Mouse (Mus musculus) CD4-positive naive resting alpha-beta T cell, adult 57 days (primary cell): Measurements from ENCODE around the gene Cd247. TPM values are rescaled to one million over a fixed set of nuclear protein-coding genes. Genes with fewer than 3 reads are reported as not detected.

Experiments
- total RNA-seq: library from RNA; stranded (reverse); gene quantifications from one replicate; pipeline ENCODE4 v1.2.4, GENCODE M21; 2023

The Cd247 gene
- total RNA-seq = 444 TPM

DNA sequence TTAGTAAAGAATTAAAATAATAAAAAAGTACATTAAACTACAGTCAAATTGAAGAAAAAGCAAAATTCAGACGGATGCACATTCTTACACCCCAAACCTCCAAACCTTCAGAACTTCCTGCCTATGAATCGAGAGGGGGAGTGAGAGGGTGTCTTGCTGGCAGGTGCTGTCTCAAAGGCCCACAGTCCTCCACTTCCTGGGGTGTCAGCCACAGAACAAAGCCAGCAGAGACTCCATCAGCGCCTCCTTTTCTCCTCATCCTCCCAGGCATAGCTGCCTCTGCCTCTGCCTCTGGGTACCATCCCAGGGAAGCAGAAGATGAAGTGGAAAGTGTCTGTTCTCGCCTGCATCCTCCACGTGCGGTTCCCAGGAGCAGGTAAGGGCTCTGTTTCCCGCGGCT is at the start of gene Cd247:
TSS of gene Cd247 (plus strand) at position 171 of the 400 bp plus-strand sequence.

DNA sequence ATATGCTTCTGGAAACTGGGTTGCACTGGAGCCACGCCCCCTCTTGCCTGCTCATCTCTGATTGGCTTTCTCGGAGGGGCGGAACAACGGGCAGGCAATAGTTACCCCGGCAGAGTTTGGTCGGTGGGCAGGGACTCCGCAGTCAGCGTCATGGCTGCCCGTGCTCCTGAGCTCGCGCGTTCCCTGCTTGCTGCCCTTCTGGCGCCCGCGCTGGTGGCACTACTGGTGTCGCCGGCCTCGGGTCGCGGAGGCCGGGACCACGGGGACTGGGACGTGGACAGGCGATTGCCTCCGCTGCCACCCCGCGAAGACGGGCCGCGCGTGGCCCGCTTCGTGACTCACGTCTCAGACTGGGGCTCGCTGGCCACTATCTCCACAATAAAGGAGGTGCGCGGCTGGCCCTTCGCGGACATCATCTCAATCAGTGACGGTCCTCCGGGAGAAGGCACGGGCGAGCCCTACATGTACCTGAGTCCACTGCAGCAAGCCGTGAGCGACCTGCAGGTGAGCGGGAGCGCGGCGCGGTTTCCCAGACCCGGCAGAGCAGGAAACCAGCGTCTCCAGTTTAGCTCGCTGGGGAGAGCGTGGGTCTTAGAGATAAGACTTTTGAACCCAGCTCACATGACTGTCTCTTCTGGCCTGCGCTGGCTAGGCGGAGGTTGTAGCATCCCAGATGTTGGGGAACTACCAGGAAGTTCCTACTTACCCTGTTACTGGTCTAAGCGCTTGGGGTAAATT is 24.7 kb upstream of the Cd247 start, which contains the start of gene Creg1:
TSS of gene Creg1 (plus strand) at position 112 of the 738 bp plus-strand sequence.

Other genes starting within 250 kb of the Cd247 start
- 3.6 TPM for gene Mpzl1, start 154.1 kb upstream of the Cd247 start, total RNA-seq
- 192 TPM for gene Rcsd1, start 78.9 kb upstream of the Cd247 start, total RNA-seq
- gene Creg1, start 24.9 kb upstream of the Cd247 start, total RNA-seq = 13.3 TPM
- 43.5 TPM for gene Pou2f1, start 214.0 kb downstream of the Cd247 start, total RNA-seq